Mouse (Mus musculus) spleen, adult 2 months (tissue): Measurements from ENCODE around the gene Mff.

Experiments
- CTCF ChIP-seq: fragments of 200-500 bp; IDR thresholded peaks from 2 replicates; pipeline ENCODE4 v1.5.1; 2011; ENCODE audit warnings: mild to moderate bottlenecking, inconsistent platforms; ENCODE audit not compliant: insufficient read depth, insufficient read length, insufficient replicate concordance; ENCODE audit errors: extremely low read depth
- POLR2A ChIP-seq: fragments of 200-500 bp; IDR thresholded peaks from 2 replicates; pipeline ENCODE4 v1.6.1; 2011; ENCODE audit warnings: low read depth, low read length, inconsistent platforms

GRCm38 (mm10) chr1:82766227-82766626 is 41.5 kb downstream of the Mff start:
- no peak for TF ChIP-seq CTCF
- no peak for TF ChIP-seq POLR2A
